Mouse (Mus musculus): ENCODE measurements around the gene Olfr727.

Olfr727 gene

GRCm38 (mm10) chr14:50122886-50123285, at the start of gene Olfr727:
Gene Olfr727, plus strand, starts transcription at chr14:50123186.
- DNase-seq, result no peak

- DNase-seq, result no peak
These were observed 32.1 kb upstream of the Olfr727 start, which contains the start of gene Olfr726 for GRCm38 (mm10) chr14:50090853-50091252. Gene Olfr726, minus strand, starts transcription at chr14:50090953.

DNA sequence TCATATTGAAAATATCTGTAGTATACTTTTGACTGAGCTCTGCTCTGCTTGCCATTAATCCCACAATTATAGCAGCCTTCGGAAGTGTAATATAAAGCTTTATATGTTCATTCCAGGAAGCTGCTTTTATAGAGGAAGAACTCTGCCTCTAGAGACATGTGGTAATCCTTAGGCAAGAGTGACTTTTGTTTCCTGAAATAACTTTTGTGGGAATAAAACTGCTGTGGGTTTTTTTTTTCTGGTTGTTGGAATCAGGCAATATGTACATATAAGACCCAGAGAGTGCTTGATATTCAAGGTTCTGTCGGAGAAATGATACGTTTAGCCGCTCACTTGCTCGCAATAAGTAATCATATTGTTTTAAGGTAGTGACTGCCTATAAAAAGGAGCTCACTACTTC, 19.6 kb downstream of the Olfr727 start, which contains the start of gene Olfr728:
TSS of gene Olfr728 (minus strand) at position 101 of the 400 bp plus-strand sequence.
- DNase-seq, result no peak

GRCm38 (mm10) chr14:50152810-50153209, 29.8 kb downstream of the Olfr727 start, which contains the start of gene Olfr729:
Gene Olfr729, minus strand, starts transcription at chr14:50152910.
- no peak for DNase-seq
